Mouse (Mus musculus): ENCODE results near the gene Scarf2. TPM values are rescaled to one million over a fixed set of nuclear protein-coding genes. Genes with fewer than 3 reads are reported as not detected.

Gene Scarf2
- polyA plus RNA-seq, 1 experiment from 2014 or later: 32.4 TPM

GRCm38 (mm10) chr16:17801777-17802455, 4.8 kb downstream of the Scarf2 start:
- 24% methylated on average over 7 of the region's 7 CpGs for WGBS
- Histone ChIP-seq H3K4me3 (no peak overlapping the region; the same call in 1 of the 2 replicates), H3K9me3 (no peaks in the 10 kb centered on the region), H3K27me3 (peaks cover 25% of the 10 kb centered on the region), H3K27ac (no peak overlapping the region), H3K4me1 (peaks cover 95% of the 10 kb centered on the region), H3K4me2 (peak overlapping the region; percentile 52), H3K9ac (peak overlapping the region; percentile 4; the same call in 1 of the 2 replicates), H3K36me3 (peaks cover 27% of the 10 kb centered on the region)
- ATAC-seq (ENCODE audit: insufficient number of reproducible peaks, low FRiP score, low TSS enrichment, low read depth): no peak

- peaks cover 25% of the 10 kb centered on the region for H3K27me3 ChIP-seq
- WGBS: 18% methylated on average over 18 of the region's 18 CpGs
- H3K27ac ChIP-seq: no peak overlapping the region
Observed at GRCm38 (mm10) chr16:17802456-17802838, 5.4 kb downstream of the Scarf2 start.

GRCm38 (mm10) chr16:17802839-17803674, 6.0 kb downstream of the Scarf2 start:
- H3K36me3 ChIP-seq: peaks cover 36% of the 10 kb centered on the region
- 13% methylated on average over 83 of the region's 83 CpGs for WGBS
- peak overlapping the region; percentile 52 for H3K4me2 ChIP-seq
- peaks cover 25% of the 10 kb centered on the region for H3K27me3 ChIP-seq
- peak overlapping the region; percentile 59; the same call in 1 of the 2 replicates for H3K27ac ChIP-seq
- peaks cover 98% of the 10 kb centered on the region for H3K4me1 ChIP-seq
- no peak for ATAC-seq (ENCODE audit: insufficient number of reproducible peaks, low FRiP score, low TSS enrichment, low read depth)
- H3K9me3 ChIP-seq: no peaks in the 10 kb centered on the region
- H3K4me3 ChIP-seq: peak overlapping the region; percentile 32
- H3K9ac ChIP-seq: no peak overlapping the region

More at GRCm38 (mm10) chr16:17802456-17802838, 5.4 kb downstream of the Scarf2 start:
- H3K4me2 ChIP-seq: peak overlapping the region; percentile 52
- H3K36me3 ChIP-seq: peaks cover 31% of the 10 kb centered on the region
- no peak for ATAC-seq (ENCODE audit: insufficient number of reproducible peaks, low FRiP score, low TSS enrichment, low read depth)
- H3K9ac ChIP-seq: no peak overlapping the region
- H3K4me3 ChIP-seq: peak overlapping the region; percentile 32
- H3K4me1 ChIP-seq: peaks cover 95% of the 10 kb centered on the region
- H3K9me3 ChIP-seq: no peaks in the 10 kb centered on the region

- peaks cover 42% of the 10 kb centered on the region for H3K36me3 ChIP-seq
- H3K27me3 ChIP-seq: peaks cover 25% of the 10 kb centered on the region
- ATAC-seq (ENCODE audit: insufficient number of reproducible peaks, low FRiP score, low TSS enrichment, low read depth): no peak
Observed at GRCm38 (mm10) chr16:17803675-17804448, 6.8 kb downstream of the Scarf2 start.

GRCm38 (mm10) chr16:17804449-17804912, 7.4 kb downstream of the Scarf2 start:
- 9% methylated on average over 33 of the region's 33 CpGs for WGBS
- H3K36me3 ChIP-seq: peaks cover 42% of the 10 kb centered on the region

More at GRCm38 (mm10) chr16:17803675-17804448, 6.8 kb downstream of the Scarf2 start:
- 34% methylated on average over 33 of the region's 33 CpGs for WGBS
- H3K9me3 ChIP-seq: no peaks in the 10 kb centered on the region
- peak overlapping the region; percentile 32 for H3K4me3 ChIP-seq
- H3K4me2 ChIP-seq: peak overlapping the region; percentile 52
- H3K4me1 ChIP-seq: peaks cover 97% of the 10 kb centered on the region
- peak overlapping the region; percentile 59; the same call in 1 of the 2 replicates for H3K27ac ChIP-seq
- H3K9ac ChIP-seq: 0 out of 2 replicates have a peak overlapping the region, but pooled peaks have one; percentile 2

GRCm38 (mm10) chr16:17804982-17805381, 7.9 kb downstream of the Scarf2 start:
- H3K9ac ChIP-seq: no peak overlapping the region
- H3K4me2 ChIP-seq: peak overlapping the region; percentile 52
- 36% methylated on average over 7 of the region's 7 CpGs for WGBS
- ATAC-seq (ENCODE audit: insufficient number of reproducible peaks, low FRiP score, low TSS enrichment, low read depth): no peak
- peak overlapping the region; percentile 32 for H3K4me3 ChIP-seq
- no peaks in the 10 kb centered on the region for H3K9me3 ChIP-seq
- H3K27me3 ChIP-seq: peaks cover 25% of the 10 kb centered on the region
- H3K27ac ChIP-seq: peak overlapping the region; percentile 54
- H3K36me3 ChIP-seq: peaks cover 42% of the 10 kb centered on the region
- H3K4me1 ChIP-seq: peaks cover 97% of the 10 kb centered on the region

More at GRCm38 (mm10) chr16:17804449-17804912, 7.4 kb downstream of the Scarf2 start:
- H3K27ac ChIP-seq: peak overlapping the region; percentile 59
- peaks cover 25% of the 10 kb centered on the region for H3K27me3 ChIP-seq
- no peak for ATAC-seq (ENCODE audit: insufficient number of reproducible peaks, low FRiP score, low TSS enrichment, low read depth)
- H3K9ac ChIP-seq: 0 out of 2 replicates have a peak overlapping the region, but pooled peaks have one; percentile 2
- H3K9me3 ChIP-seq: no peaks in the 10 kb centered on the region
- H3K4me2 ChIP-seq: peak overlapping the region; percentile 52
- H3K4me1 ChIP-seq: peaks cover 97% of the 10 kb centered on the region
- peak overlapping the region; percentile 32 for H3K4me3 ChIP-seq

GRCm38 (mm10) chr16:17806581-17807191, 9.6 kb downstream of the Scarf2 start:
- peaks cover 42% of the 10 kb centered on the region for H3K36me3 ChIP-seq
- no peaks in the 10 kb centered on the region for H3K9me3 ChIP-seq
- H3K4me2 ChIP-seq: peak overlapping the region; percentile 66
- 7% methylated on average over 50 of the region's 50 CpGs for WGBS
- no peak for ATAC-seq (ENCODE audit: insufficient number of reproducible peaks, low FRiP score, low TSS enrichment, low read depth)
- peak overlapping the region; percentile 45 for H3K9ac ChIP-seq
- H3K27ac ChIP-seq: peak overlapping the region; percentile 88
- peaks cover 23% of the 10 kb centered on the region for H3K27me3 ChIP-seq
- H3K4me3 ChIP-seq: peak overlapping the region; percentile 39
- H3K4me1 ChIP-seq: peaks cover 96% of the 10 kb centered on the region

- H3K36me3 ChIP-seq: peaks cover 42% of the 10 kb centered on the region
- H3K27ac ChIP-seq: peak overlapping the region; percentile 88
- H3K9me3 ChIP-seq: no peaks in the 10 kb centered on the region
- H3K4me3 ChIP-seq: peak overlapping the region; percentile 39
- ATAC-seq (ENCODE audit: insufficient number of reproducible peaks, low FRiP score, low TSS enrichment, low read depth): 0 out of 2 replicates have a peak, but pooled peaks have one; percentile 17
- peak overlapping the region; percentile 66 for H3K4me2 ChIP-seq
- WGBS: 4% methylated on average over 73 of the region's 73 CpGs
- H3K27me3 ChIP-seq: peaks cover 16% of the 10 kb centered on the region
- H3K4me1 ChIP-seq: peaks cover 92% of the 10 kb centered on the region
- peak overlapping the region; percentile 45 for H3K9ac ChIP-seq
Observed at GRCm38 (mm10) chr16:17807192-17808009, 10.3 kb downstream of the Scarf2 start.

GRCm38 (mm10) chr16:17809125-17809524, 12.0 kb downstream of the Scarf2 start:
- no peak overlapping the region for H3K9ac ChIP-seq
- ATAC-seq (ENCODE audit: insufficient number of reproducible peaks, low FRiP score, low TSS enrichment, low read depth): no peak

GRCm38 (mm10) chr16:17809711-17810110, 12.6 kb downstream of the Scarf2 start:
- no peaks in the 10 kb centered on the region for H3K27me3 ChIP-seq
- no peaks in the 10 kb centered on the region for H3K9me3 ChIP-seq
- H3K4me3 ChIP-seq: no peak overlapping the region
- WGBS: 5% methylated on average over 7 of the region's 7 CpGs
- ATAC-seq (ENCODE audit: insufficient number of reproducible peaks, low FRiP score, low TSS enrichment, low read depth): peak; percentile 84
- no peak overlapping the region for H3K9ac ChIP-seq
- H3K36me3 ChIP-seq: peaks cover 25% of the 10 kb centered on the region
- peak overlapping the region; percentile 94 for H3K27ac ChIP-seq
- H3K4me1 ChIP-seq: peaks cover 70% of the 10 kb centered on the region
- 0 out of 2 replicates have a peak overlapping the region, but pooled peaks have one; percentile 4 for H3K4me2 ChIP-seq

More at GRCm38 (mm10) chr16:17809125-17809524, 12.0 kb downstream of the Scarf2 start:
- Histone ChIP-seq H3K27me3 (peaks cover 2% of the 10 kb centered on the region; the same call in 1 of the 2 replicates), H3K36me3 (peaks cover 29% of the 10 kb centered on the region), H3K4me2 (0 out of 2 replicates have a peak overlapping the region, but pooled peaks have one; percentile 4), H3K27ac (peak overlapping the region; percentile 94), H3K4me1 (peaks cover 75% of the 10 kb centered on the region), H3K9me3 (no peaks in the 10 kb centered on the region), H3K4me3 (no peak overlapping the region)
- 74% methylated on average over 4 of the region's 4 CpGs for WGBS

Data from limb, embryonic 15.5 days (tissue).